Mouse (Mus musculus) splenic B cell, adult 2 months (primary cell): ENCODE data around the gene Epo.

Experiments used
- DNase-seq: peaks from one replicate; pipeline ENCODE4 v3.0.0-alpha.2; 2011; ENCODE audit warnings: low read depth, low spot score
- H3K27me3 ChIP-seq: 2 replicates; pipeline ENCODE4 v1.6.1; 2012; ENCODE audit warnings: mild to moderate bottlenecking, low read length, moderate library complexity, mixed read lengths; ENCODE audit not compliant: control insufficient read depth, poor library complexity, insufficient read depth, severe bottlenecking
- H3K36me3 ChIP-seq: 2 replicates; pipeline ENCODE4 v1.6.1; 2012; ENCODE audit warnings: mild to moderate bottlenecking, low read length, moderate library complexity, mixed read lengths; ENCODE audit not compliant: control insufficient read depth, poor library complexity, insufficient read depth, severe bottlenecking

The Epo gene

DNA sequence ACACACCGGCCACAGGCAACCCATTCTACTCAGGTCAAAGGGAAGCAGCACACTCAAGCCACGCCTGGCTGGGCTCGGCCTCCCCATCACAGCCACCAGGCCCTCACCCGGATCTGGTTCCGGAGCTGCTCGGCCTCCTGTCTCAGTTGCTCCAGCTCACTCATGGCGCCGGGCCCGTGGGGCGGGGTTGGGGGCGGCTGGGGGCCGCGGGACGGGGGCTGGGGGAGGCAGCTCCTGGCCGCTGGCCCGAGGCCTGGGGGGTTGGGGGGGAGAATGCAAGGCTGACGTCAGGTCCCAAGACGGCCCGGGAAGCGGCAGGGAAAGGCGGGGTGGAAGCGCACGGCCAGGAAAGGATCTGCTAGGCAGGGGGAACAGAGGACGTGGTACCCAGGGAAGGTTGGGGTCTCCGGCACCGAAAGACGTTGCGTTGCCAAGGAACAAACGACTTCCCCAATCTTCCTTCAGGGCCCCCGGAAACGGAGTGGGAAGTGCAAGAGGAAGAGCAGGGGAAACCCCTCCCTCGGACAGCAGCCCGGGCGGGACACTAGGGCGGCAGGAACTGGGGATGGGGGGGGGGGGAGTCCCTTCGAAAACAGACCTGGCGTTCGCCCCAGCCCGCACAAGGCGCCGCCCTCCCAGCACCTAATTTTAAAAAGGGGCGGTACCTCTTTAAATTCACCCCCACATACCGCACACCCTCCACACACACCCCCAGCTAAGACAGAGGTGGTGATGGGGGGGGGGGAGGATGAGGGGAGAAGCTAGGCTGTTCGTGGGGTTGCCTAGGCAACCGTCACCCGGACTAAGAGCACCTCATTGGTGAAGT, 2.2 kb downstream of the Epo start:
- H3K27me3 ChIP-seq: no peaks in the 10 kb centered on the region
- H3K36me3 ChIP-seq: peaks cover 17% of the 10 kb centered on the region
- DNase-seq: peak; percentile 89

DNA sequence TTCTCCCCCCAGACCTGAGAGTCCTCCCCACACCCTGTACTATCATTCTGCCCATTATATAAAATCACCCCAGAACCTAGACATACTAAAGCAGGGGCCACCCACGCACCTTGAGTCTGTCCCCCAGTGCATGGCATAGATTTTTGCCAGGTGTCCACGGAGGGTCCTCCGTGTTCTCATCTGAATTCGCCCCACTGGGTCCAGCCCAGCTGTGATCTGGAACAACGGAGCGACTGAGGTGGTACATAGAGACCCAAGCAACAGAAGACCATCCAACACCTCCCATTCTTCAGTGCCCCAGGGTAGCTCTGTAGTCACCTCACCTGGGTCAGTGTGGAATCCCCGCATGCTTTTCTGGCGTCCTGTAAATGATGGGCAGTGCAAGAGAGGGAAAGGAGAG, 3.0 kb downstream of the Epo start:
- H3K27me3 ChIP-seq: no peaks in the 10 kb centered on the region
- peaks cover 17% of the 10 kb centered on the region for H3K36me3 ChIP-seq
- DNase-seq: no peak

DNA sequence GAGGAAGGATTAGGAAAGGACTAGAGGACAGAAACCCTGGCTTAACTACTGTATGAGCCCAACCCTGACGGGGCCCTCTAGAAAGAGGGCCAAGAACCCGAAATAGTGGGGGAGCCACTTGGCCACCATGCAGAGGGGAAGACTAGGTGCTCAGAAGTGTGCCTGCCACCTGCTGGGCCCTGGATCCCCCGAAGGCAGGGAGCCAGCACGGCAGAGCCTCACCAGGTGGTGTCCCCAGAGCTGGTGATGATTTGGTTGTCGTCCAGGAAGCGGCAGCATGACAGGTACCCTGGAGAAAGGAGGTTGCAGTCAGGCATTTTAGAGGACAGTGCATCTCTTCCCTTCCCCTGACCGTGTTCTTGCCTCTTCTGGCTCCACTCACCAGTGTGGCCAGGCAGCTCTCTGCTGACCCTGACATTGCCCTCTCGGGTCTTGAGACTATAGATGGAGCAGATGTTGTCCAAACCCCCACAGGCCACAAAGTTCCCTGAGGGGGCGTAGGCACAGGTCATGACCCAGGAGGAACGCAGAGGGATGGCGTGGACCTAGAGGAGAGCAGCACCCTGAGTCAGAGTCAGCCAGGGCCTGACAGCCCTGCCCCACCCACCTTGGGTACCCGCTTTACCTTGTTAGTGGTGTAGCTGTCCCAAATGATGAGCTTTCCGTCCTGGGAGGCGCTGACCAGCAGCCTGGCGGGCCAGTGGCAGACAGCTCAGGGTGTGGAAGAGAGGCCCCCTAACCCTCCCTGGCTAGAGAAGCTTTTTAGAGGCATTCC, 3.6 kb downstream of the Epo start:
- H3K36me3 ChIP-seq: peaks cover 18% of the 10 kb centered on the region
- DNase-seq: no peak
- H3K27me3 ChIP-seq: no peaks in the 10 kb centered on the region

GRCm38 (mm10) chr5:137528247-137528968, 4.6 kb downstream of the Epo start:
- Histone ChIP-seq H3K36me3 (peaks cover 18% of the 10 kb centered on the region), H3K27me3 (no peaks in the 10 kb centered on the region)
- DNase-seq: no peak

- DNase-seq: no peak
- H3K27me3 ChIP-seq: no peaks in the 10 kb centered on the region
Measured at GRCm38 (mm10) chr5:137527413-137527812, 5.6 kb downstream of the Epo start.

DNA sequence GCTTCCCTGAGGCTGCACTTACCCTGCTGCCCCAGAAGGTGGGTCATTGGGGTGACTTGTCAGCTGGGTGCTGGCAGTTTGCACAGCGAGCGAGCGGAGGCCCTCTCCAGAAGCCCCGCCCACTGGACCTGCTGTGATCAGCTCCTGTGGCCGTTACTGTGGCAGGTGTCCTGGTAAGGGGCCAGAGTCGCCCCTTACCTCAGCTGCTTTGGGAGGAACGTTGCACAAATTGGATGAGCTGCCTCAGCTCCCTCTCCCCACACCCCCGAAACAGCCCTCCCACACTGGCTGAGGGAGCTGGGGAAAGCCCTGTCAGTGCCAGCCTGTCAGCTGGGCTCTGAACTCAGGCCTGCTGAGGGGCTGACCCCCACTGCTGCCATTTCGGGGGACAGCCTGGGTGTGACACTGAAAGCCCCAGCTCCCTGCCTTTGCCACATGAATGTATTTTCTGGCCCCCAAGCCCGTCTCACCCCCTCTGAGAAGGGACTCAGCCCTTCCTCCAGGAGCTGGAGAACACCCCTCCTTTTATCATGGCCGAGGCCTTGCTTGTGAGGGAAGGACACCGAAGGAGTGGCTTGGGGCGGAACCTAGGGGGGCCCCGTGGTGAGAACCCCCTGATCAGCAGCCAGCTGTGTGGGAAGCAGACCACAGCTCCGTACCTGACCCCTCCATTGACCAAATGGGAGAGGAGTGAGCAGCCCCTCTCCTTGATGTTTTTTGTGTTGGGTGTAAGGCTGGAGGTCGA, 6.7 kb downstream of the Epo start:
- H3K36me3 ChIP-seq: peaks cover 24% of the 10 kb centered on the region
- peak; percentile 40 for DNase-seq

More at GRCm38 (mm10) chr5:137527413-137527812, 5.6 kb downstream of the Epo start:
- H3K36me3 ChIP-seq: peaks cover 18% of the 10 kb centered on the region

DNA sequence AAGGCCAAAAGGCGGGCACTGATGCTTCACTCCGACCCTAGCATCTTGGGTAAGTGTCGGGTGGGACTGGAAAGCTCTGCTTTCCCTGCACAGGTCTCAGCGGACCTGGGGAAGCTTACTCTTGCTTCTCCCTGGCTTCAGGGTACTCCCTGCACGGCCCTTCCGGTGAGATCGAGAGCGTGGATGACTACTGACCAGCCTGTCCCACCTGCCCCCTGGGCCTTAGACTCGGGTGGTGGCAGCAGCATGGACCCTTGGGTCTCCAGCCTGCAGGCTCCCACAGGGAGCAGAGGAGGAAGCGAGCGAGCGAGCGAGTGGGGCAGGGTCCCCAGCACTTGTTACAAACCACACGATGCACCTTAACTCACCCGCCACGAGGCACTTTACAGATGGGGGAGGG, 7.5 kb downstream of the Epo start:
- Histone ChIP-seq H3K36me3 (peaks cover 28% of the 10 kb centered on the region), H3K27me3 (no peaks in the 10 kb centered on the region)
- DNase-seq: no peak

More for the DNA sequence above, 6.7 kb downstream of the Epo start:
- H3K27me3 ChIP-seq: no peaks in the 10 kb centered on the region

- H3K27me3 ChIP-seq: no peaks in the 10 kb centered on the region
- peaks cover 25% of the 10 kb centered on the region for H3K36me3 ChIP-seq
- DNase-seq: no peak
Measured at GRCm38 (mm10) chr5:137524671-137525070, 8.4 kb downstream of the Epo start.

- Histone ChIP-seq H3K27me3 (no peaks in the 10 kb centered on the region), H3K36me3 (peaks cover 28% of the 10 kb centered on the region)
- DNase-seq: no peak
Measured at GRCm38 (mm10) chr5:137524251-137524515, 8.9 kb downstream of the Epo start.

GRCm38 (mm10) chr5:137523396-137524250, 9.4 kb downstream of the Epo start:
- no peak for DNase-seq
- H3K36me3 ChIP-seq: peaks cover 25% of the 10 kb centered on the region
- no peaks in the 10 kb centered on the region for H3K27me3 ChIP-seq

DNA sequence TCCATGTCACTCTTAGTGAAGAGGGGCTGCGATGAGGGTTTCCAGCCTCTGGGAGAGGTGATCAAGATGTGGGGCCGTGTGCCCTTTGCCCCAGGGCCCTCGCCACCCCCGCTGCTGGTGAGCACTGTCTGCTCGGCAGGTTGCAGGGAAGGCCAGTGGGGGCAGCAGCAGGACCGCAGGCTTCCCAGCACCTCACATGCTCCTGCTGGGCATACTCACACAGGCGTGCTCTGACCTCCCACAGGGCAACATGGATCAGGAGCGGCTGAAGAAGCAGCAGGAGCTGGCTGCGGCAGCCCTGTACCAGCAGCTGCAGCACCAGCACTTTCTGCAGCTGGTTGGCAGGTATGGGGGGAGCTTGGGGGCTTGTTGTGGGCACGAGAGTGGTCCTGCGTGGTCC, 10.3 kb downstream of the Epo start:
- Histone ChIP-seq H3K36me3 (peaks cover 22% of the 10 kb centered on the region), H3K27me3 (no peaks in the 10 kb centered on the region)
- DNase-seq: no peak

- Histone ChIP-seq H3K27me3 (no peaks in the 10 kb centered on the region), H3K36me3 (peaks cover 18% of the 10 kb centered on the region)
- no peak for DNase-seq
Measured at GRCm38 (mm10) chr5:137521861-137522260, 11.2 kb downstream of the Epo start.

DNA sequence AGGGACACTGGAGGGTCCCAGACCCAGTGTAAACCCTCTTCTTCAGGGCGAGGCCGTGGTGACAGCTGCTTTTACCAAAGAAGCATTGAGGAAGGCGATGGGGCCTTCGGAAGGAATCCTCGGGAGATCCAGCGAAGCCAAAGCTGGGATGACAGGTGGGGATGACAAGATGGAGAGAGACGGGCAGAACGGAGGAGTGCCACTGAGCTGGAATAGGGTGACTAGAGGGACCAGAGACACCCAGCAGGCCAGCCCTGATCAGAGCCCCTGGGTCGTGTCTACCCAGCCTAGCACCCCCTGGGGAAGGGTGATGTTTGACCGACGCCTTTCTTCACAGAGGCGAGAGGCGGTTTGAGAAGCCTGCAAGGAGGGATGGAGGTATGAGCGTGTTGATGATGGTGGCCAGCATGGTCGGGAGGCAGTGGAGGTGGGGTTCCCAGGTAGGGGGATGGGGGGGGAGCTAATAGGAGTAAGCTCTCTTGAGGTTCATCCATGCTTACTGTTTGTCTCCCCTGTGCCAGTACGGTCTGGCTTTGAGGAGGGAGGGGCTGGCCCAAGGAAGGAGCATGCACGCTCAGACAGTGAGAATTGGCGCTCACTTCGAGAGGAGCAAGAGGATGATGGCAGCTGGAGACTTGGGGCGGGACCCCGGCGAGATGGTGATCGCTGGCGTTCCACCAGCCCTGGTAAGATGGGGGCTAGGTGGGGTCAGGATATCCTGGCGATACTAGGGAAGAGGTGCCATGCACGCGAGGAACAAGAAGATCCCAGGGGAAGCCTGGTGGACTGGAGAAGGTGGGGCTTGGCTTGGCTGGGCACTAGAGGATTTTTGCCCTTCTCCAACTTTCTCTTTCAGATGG, 13.1 kb downstream of the Epo start:
- Histone ChIP-seq H3K36me3 (peaks cover 13% of the 10 kb centered on the region), H3K27me3 (no peaks in the 10 kb centered on the region)
- DNase-seq: no peak
